Mouse (Mus musculus): ENCODE measurements around the gene Slc34a3.

- peak; percentile 13; the same call in 1 of the 2 replicates for TF ChIP-seq CTCF (IDR thresholded peaks at IDR 0.05; ENCODE audit: control insufficient read depth, insufficient read depth, low read length)
- no peak for TF ChIP-seq POLR2A (IDR thresholded peaks at IDR 0.05; ENCODE audit: borderline replicate concordance, control insufficient read depth, low read depth, low read length)
Measured at GRCm38 (mm10) chr2:25223681-25224491, 10.3 kb downstream of the Slc34a3 start.

Data from bone marrow, adult 2 months (tissue).